Mouse (Mus musculus) frontal cortex, postnatal 25 days (tissue): ENCODE data around the gene Clec10a.
A peak's percentile ranks its signal among the peaks of the same experiment; 100 is the strongest.

Experiments used
- DNase-seq, 2 experiments: peaks; one replicate each; pipeline ENCODE4 v3.0.0; 2022; ENCODE audit warnings: low spot score in 2 of 2

Gene Clec10a

DNA sequence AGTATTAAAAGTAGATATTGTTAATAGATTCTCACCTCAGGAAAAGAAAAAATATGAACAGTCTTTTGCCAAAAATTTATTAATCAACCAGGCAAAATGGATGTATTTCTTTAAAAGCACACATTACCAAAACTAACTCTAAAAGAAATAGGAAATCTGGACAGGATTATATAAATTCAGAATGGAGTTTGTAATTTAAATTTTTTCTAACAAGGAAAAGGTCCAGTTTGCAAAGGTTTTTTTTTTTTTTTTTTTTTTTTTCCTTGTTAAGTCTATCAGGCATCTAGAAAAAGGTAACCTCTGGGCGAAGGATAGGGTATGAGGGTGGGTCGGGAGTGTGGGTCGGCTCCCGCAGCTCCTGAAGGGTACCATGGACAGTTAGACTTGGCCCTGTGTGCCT is 24.5 kb downstream of the Clec10a start:
- no peak for DNase-seq

DNA sequence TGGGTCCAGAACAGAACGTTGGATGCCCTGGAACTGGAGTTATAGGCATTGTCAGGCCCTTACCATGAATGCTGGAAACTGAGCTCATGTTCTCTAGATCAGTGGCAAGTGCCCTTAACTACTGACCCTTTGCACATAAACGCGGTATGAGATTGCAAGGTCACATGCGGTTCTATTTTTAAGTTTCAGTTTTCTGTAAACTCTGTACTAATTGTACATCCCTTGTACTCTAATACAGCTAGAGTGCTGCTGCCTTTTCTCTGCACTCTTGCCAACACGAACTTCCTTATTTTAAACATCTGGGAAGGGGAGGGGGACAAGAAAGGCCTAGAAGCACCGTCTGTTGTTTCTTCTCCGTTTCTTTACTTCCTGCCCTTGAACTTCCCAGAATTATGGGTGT is 29.1 kb downstream of the Clec10a start:
- DNase-seq, result no peak

DNA sequence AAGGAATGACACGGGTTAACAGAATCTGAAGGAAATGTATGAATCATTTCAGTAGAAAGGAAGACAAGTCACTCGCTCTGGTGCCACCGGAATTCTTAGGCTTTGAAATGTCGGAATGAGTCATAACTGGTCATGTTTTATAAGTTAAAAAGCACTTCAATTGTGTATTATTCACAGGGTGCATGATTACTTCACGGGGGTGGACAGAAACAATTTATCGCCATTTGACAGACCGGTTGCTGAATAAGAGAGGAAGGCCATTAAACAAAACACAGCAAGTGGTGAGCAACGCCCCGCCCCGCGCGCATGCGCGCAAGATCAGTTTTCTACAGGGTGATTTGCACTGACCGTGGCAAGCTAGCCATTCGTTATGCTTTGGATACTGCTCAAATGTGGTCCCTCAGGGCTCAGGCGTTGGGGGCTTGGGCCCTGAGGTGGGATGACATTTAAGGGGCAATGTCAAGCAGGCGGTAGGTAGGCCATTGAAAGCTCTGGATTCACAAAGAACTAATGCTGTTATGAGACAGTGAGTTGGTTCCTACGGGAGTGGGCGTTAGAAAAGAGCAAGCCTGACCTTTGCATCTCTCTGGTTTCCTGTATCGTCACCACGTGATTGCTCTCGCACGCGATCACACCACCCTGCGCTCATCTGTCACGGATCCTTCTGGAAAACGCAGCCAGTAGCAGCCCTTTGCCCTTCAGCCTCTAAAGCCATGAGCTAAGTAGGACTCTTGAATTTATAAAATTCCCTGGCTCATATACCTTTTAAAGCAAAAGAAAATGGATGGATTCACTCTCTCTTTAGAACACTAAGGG is 33.5 kb downstream of the Clec10a start:
- DNase-seq, result no peak

DNA sequence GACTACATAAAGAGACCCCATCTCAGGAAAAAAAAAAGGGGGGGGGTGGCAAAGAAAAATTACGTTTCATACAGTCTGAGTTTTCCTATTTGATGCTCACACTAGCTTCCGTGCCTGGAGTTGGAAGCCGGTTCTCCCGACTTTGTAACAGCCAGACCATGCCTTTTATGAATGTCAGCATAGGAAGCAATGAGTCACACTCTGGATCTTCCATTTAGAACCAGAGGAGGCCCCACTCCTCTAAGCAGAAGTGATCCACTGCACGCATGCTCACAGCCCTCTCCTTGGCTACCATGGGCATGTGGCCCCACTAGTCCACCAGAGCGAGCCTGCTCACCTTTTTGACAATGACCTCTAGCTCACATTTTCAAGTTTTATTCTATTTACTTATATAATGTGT is 35.2 kb downstream of the Clec10a start:
- DNase-seq, result no peak

DNA sequence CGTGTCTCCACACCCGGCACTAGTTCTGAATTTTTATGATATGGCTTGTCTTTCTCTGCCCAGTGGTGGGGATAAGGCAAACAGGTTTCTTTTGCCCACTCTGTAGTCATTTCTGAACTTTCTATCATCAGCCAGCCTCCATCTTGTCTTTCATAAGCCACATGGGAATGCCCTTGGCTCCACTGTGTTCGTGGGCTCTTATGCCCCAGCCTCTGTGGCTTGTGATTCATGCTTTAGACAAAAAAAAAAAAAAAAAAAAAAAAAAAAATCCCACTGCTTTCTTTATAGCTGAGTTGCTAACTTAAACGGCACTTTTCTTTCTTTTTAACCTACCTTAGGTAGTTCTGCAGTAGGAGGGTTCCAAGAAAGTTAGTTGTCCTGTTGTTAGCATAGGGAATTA is 36.2 kb downstream of the Clec10a start:
- DNase-seq, result no peak

DNA sequence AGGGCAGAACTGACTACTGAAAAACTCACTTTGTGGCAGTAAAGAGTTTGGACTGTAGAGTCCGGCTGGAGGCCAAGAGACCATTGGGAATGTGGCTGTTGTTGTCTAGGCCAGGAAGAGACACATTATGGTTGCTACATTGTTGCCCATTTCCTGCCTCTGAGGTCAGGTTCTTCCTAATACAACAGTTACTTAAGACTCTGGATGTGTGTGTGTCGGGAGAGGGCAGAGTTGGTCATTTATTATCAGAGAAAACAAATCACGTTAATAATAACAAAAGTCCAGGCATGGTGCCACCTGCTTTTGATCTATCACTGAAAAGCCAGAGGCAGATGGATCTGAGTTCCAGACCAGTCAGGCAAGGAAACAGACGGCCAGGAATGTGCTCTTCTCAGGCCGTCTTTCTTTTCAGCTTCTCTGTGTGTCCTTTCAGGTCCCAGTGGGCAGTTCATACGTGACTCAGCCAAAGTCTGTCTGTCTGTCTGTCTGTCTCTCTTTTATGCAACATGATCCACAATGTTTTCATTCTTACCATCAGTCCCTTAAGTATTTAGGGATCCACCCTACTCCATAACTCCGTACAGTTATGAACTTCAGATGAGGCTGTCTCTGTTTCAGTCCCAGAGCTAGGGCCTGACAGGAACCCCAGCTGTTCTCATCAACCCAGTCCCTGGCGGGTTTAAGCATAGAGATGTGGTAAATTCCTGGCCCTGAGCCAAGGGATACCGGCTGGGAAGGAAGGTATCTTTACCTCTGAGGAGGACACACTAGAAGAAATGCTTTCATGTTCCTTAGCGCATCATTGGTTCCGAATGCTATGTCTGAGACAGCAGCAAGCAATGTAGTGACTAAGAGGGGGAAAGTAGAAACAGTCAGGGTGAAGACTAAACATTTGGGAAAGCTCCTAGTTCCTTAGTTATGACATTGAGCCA is 37.6 kb downstream of the Clec10a start:
- DNase-seq, result no peak

DNA sequence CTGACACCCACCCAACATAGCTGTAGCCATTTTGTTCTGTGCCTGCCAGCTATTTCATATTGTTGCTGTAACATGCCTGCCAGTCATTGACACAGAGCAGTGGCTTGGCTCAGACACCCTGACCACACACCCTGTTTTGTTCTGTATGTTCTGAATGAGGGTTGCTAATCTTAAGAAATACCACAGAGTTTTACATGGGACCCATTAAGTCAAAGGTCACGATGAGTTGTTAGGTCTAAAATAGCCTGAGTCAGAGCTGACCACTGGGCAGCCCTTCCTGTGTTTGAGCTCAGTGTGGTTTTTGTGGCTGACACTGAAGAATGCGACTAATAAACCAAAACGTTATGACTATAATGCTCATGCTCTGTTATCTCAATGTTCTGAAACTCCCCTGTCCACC is 42.3 kb downstream of the Clec10a start:
- no peak for DNase-seq

DNA sequence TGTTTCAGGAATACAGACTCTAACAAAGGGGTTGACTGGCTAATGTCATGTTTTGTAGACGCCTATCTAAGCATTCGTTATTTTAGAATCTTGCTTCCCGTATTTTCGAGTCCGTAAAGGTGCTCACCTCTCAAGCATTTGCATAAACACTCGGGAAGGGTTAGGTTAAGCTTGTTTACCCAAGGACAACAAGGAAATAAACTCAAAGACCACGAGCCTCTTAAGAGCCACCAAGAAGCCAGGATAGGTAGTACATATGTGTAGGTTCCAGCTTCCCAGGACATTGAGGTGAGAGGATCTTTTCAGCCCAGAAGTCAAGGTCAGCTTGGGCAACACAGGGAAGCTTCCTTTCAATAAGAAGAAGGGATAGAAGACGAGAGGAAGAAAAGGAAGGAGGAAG is 43.1 kb downstream of the Clec10a start:
- DNase-seq, result no peak

DNA sequence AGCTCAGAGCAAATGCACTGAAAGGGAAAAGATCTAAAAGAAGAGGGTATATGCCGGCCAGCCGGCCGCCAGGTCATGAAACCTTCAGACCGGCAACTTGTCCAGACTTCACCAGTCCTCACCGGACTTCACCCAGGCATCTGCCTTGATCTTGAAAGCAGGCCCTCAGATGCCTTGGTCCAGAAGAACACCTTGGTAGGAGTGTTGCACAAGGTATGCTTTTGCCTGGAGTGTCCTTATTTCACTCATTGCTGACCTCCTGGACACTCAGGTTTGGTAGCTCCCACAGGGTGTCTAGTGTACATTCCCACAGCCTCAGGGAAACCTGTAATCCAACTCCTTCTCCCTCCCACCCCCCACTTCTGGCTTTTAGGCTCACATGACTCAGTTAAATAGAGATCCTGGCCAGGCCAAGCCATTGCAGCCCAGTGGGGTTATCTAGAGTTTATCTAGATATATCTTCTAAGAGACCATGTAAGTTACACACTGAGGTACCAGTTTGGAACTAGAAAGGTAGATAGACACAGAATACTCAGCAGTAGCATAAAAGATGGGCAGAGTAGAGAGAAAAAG is 44.1 kb downstream of the Clec10a start:
- no peak for DNase-seq

DNA sequence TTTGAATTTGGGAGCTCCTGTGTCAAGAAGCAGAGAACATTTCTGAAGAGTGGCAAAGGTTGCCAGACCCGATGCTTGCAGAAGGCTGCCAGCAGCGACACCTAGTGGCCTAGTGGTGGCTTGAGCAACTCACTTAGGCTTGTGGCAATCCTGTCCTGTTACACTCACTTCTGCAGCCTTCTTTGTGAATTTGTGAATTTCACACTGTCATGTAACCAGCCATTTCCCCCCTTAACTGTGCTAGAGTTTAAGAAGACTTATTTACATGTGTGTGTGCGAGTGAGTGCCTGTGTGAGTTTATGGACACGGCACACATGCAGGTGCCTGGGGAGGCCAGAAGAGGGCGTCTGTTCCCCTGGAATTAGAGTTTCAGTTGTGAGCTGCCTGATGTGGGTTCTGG is 45.7 kb downstream of the Clec10a start:
- peak; percentile 56 to 65 for DNase-seq

DNA sequence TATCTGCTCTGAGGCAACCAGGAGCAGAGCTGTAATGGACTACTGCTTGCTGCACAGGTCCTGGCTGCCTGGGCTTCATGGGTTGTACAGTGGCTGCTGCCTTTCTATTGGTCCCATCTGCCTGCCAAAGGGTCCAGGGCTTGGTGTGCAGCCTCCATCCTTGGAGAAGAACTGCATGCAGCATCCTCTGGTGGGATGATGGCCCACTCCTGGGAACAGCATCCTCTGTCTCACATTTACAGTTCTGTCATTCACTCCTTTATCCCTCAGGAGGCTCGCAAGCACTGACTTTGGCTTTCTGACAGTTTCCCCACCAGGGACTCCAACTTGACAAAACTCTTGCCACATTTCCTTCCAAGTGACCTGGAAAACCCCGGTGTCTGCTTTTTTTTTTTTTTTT is 50.8 kb downstream of the Clec10a start:
- DNase-seq, result no peak

DNA sequence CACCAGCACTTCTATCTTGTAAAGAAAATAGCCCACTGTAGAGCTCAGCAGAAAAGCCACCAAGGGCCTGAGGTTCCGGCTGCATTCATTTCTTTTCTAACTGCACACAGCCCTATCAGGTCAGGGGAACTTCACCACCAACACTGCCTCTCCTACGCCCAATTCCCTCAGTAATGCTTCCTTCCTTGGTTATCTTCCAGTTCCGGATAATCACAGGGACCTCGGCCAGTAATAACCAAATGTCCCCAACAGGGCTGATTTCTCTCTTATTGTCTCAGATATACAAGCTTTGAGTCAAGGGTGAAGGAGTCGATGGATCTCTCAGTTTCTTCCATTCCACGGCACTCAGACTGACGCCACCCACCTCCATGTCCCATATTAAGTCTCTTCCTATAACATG is 51.3 kb downstream of the Clec10a start:
- no peak for DNase-seq

DNA sequence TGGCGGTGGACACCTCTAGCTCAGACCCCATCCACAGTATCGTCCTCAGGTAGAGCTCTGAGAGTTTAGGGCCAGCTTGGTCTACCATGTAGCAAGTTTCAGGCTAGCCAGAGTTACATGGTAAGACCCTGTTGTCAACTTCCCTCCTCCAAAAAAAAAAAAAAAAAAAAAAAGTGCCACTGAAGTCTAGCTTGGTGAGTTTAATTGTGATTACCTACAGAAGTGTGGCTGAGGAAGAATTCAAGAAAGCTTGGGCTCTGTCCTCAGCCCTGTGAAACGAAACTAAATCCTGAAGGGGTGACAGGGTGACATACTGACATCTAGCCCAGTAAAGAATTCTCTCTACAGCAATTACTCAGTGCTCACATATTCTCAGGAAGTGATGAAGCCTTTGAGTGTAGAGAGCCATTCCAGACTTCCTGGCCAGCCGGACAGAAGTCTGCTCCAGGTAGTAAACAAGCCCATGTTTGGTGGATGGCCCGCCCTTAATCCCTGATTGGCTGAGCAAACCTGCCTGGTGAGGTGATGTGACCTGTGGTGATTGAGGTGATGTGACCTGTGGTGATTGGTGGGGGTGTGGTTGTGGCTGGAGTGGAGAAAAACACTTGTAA is 52.9 kb downstream of the Clec10a start:
- DNase-seq, result no peak

DNA sequence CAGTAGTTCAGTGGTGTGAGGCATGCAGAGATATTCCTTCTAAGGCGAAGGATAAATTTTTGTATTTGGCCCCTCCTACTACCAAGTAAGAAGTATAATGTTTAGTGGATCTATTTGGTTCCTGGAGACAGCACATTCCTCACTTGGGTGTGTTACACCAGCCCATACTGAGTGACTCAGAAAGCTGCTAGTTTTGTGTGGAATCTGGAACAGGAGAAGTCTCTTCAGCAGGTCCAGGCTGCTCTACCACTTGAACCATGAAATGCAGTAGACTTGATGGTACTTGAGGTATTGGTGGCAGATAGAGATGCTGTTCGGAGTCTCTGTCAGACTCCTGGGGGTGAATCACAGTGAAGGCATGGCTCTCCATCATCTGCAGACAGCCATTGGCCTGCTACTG is 54.7 kb downstream of the Clec10a start:
- DNase-seq, result no peak

DNA sequence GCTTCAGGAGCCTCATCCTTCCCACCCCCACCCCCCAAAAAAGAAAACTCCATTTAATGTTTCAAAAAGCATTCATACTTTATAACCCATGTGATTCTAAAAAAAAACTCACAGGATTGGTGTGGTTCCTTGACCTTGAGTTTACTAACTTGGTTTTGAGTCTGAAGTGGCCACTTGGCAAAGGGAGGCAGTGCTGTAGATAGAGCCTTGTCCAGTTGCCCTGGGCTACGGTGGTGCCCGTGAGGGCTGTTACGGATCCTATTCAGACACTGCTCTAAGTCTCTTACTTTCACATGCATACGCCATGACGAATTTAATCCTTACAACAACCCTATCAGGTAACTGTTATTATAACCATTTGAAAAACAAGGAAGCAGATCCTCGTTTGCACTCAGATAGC is 56.0 kb downstream of the Clec10a start:
- no peak for DNase-seq

DNA sequence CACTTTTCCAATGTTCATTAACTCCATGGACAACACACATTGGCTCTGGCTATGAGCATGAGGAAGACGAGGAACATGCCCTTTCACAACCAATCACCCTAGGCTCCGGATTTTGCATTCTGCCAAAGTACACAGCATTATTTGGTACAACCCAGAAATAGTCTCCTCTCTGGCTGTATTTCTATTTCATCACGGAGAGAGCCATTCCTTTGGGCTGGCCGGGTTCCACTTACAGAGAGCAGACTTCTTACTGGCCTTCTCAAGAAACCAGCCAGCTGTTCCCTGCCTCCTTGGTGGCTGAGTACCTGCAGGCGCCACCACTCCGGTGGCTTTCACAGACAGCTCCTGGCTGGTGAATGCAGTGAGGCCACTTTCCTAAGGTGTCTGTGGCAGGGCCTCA is 56.4 kb downstream of the Clec10a start, which contains the start of gene Slc16a11:
Gene Slc16a11 (plus strand): TSS at position 330 of the 400 bp plus-strand sequence.
- no peak for DNase-seq

DNA sequence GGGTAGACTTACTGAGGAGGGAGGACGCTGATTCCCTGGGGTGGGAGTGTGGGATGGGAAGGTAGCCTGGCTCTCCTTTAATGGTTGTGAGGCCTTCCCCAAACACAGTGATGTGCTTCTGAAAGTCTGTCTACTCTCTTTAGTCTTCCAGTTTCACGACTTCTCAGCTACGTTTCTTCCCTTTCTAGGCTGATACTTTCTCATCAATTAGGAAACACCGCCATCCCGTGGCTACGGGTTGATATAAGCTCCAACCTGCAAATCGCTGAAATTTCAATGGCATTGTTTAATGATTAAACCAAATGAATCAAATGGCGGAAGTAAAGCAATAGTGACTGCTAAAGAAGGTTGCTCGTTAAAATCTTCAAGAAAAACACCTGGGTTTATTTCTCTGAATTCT is 56.9 kb downstream of the Clec10a start:
- no peak for DNase-seq

DNA sequence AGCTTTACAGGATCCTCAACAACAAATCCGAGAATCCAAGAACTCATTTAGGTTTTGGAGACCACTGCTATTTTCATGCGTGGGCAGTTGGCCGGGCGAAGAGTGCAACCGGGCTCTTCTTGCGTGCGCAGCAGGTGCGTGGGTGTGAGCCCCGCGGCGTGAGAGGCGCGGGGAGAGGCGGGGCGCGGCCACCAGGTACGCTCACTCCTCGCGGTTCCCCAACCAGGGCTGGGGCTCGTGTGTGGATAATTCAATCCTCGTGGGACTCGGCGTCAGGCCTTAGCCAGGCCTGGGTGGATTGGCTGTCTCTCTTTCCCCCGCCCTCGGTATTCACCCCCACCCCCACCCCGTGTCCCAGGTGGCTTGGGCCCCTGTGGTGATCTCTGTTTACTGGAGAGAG is 57.7 kb downstream of the Clec10a start:
- no peak for DNase-seq

DNA sequence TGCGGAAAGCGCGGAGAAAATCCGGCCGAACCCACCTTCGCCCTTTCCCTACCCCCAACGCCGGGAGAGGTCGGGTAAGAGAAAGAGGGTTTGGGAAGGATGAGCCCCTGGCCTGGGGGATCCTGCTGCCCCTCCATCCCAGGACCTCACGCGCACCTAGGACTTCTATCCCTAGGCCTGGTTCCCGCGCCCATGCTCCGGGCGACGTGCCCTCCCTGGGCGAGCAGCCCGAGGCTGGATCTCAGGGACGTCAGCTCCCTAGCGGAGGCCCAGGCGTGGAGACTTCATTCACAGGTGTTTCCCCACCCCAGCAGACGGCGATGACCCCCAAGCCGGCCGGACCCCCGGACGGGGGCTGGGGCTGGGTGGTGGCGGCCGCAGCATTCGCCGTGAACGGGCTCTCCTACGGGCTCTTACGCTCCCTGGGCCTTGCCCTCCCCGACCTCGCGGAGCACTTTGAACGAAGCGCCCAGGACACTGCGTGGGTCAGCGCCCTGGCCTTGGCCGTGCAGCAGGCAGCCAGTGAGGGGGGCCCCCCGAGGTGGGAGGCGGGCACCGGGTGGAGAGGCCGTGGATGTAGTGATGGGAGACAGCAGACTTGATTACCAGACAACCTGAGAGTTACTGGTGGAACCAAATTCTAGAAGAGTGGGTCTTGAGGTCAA is 58.3 kb downstream of the Clec10a start:
- no peak for DNase-seq

DNA sequence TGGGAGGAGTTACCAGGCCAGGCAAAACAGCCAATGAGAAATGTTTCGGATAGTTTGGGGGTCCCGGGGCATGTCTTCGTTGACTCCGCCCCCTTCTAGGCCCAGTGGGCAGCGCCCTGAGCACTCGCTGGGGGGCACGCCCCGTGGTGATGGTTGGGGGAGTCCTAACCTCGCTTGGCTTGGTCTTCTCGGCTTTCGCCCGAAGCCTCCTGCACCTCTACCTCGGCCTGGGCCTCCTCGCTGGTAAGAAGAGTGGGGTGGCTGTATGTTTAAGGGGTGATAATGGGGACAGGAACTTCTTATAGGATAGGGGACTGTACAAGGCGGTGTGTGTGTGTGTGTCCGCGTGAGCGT is 58.8 kb downstream of the Clec10a start:
- no peak for DNase-seq

DNA sequence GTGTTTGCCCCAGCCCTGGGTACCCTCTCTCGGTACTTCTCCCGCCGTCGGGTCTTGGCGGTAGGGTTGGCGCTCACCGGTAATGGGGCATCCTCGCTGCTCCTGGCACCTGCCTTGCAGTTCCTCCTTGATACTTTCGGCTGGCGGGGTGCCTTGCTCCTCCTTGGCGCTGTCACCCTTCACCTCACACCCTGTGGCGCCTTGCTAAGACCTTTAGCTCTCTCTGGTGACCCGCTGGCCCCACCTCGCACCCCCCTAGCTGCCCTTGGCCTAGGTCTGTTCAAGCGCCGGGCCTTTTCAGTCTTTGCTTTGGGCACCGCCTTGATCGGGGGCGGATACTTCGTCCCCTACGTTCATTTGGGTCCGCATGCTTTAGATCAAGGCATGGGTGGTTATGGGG is 59.3 kb downstream of the Clec10a start:
- DNase-seq, result no peak

DNA sequence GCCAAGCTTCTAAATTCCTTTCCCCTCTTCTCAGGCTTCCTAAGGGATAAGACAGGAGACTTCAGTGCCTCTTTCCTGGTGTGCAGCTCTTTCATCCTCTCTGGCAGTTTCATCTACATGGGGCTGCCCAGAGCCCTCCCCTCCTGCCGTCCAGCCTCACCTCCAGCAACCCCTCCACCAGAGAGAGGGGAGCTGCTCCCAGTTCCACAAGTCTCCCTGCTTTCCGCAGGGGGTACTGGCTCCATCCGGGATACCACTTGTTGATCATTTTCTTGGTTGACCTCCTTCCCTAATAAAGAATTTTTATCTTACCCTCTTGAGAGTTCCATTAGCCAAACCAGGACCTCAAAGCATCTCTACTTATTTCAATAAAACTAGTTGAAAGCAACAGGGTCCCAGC is 60.1 kb downstream of the Clec10a start:
- DNase-seq, result no peak
